Mouse (Mus musculus): Measurements from ENCODE around the gene Ccdc107. TPM values are rescaled to one million over a fixed set of nuclear protein-coding genes. Genes with fewer than 3 reads are reported as not detected.
"Not testable (repeated sequence)": the region's sequence is repeated elsewhere in the genome, so short reads cannot be mapped to it uniquely, and the experiment has no call there.

Gene Ccdc107
- polyA plus RNA-seq, 1 experiment from 2014 or later = 61.4 TPM

GRCm38 (mm10) chr4:43483535-43484091 is 9.1 kb upstream of the Ccdc107 start, which contains the start of gene Sit1:
Gene Sit1 (minus strand): TSS chr4:43483734.
- no peaks in the 10 kb centered on the region for H3K36me3 ChIP-seq (ENCODE audit: insufficient read depth)
- no peak within 1 kb of the TSS for H3K27ac ChIP-seq (ENCODE audit: low read depth)
- no peaks in the 10 kb centered on the region for H3K27me3 ChIP-seq (ENCODE audit: insufficient read depth, low read length)
- DNase-seq = no peak
- H3K4me2 ChIP-seq = no peak within 1 kb of the TSS
- no peak for ATAC-seq (ENCODE audit: insufficient read depth)
- no peak within 1 kb of the TSS for H3K9ac ChIP-seq
- H3K9me3 ChIP-seq (ENCODE audit: low read depth, low read length) = no peaks in the 10 kb centered on the region
- 53% methylated on average over 12 of the region's 12 CpGs for WGBS
- TF ChIP-seq CTCF (IDR thresholded peaks at IDR 0.05; ENCODE audit: low read depth) = no peak
- no peaks in the 10 kb centered on the region for H3K4me1 ChIP-seq (ENCODE audit: insufficient read depth)
- H3K4me3 ChIP-seq (ENCODE audit: low read depth, low read length) = no peak within 1 kb of the TSS

DNA sequence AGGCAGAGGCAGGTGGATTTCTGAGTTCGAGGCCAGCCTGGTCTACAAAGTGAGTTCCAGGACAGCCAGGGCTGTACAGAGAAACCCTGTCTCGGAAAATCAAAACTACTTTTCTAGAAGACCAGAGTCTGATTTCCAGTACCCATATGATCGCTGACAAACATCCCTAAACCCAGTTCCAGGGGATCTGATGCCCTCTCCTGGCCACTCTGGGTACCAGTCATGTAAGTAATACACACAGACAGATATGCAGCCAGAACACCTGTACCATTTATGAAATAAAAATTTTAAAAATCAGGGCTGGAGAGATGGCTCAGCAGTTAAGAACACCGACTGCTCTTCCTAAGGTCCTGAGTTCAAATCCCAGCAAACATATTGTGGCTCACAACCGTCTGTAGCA is 7.0 kb upstream of the Ccdc107 start:
- not testable (repeated sequence) for ATAC-seq (ENCODE audit: insufficient read depth); H3K36me3 ChIP-seq (ENCODE audit: insufficient read depth); H3K4me1 ChIP-seq (ENCODE audit: insufficient read depth); H3K27ac ChIP-seq (ENCODE audit: low read depth); H3K4me2 ChIP-seq; H3K27me3 ChIP-seq (ENCODE audit: insufficient read depth, low read length); H3K9me3 ChIP-seq (ENCODE audit: low read depth, low read length); H3K9ac ChIP-seq; DNase-seq; H3K4me3 ChIP-seq (ENCODE audit: low read depth, low read length)
- WGBS = 78% methylated on average over 5 of the region's 5 CpGs

DNA sequence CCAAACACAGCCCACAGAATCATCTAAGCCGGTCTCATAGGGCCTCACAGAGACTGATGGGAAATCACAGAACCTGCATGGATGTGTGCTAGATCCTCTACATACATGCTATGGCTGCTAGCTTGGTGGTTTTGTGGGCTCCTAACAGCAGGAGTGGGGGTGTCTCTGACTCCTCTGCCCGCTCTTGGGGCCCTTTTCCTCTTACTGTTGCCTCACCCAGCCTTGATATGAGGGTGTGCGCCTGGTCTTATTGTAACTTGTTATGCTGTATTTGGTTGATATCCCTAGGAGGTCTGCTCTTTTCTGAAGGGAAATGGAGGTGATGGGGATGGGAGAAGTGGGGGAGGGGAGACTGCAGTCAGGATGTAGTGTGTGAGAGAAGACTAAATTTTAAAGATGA is 3.1 kb upstream of the Ccdc107 start:
- no peak for DNase-seq

GRCm38 (mm10) chr4:43490801-43491200 is 1.9 kb upstream of the Ccdc107 start:
- H3K27ac ChIP-seq (ENCODE audit: low read depth) = no peak overlapping the region
- no peak for ATAC-seq (ENCODE audit: insufficient read depth)
- H3K9ac ChIP-seq = no peak overlapping the region
- H3K36me3 ChIP-seq (ENCODE audit: insufficient read depth) = peaks cover 3% of the 10 kb centered on the region
- H3K4me3 ChIP-seq (ENCODE audit: low read depth, low read length) = no peak overlapping the region
- WGBS = 69% methylated on average over 5 of the region's 5 CpGs
- no peak for TF ChIP-seq CTCF (IDR thresholded peaks at IDR 0.05; ENCODE audit: low read depth)
- H3K9me3 ChIP-seq (ENCODE audit: low read depth, low read length) = no peaks in the 10 kb centered on the region
- H3K4me1 ChIP-seq (ENCODE audit: insufficient read depth) = no peaks in the 10 kb centered on the region
- no peaks in the 10 kb centered on the region for H3K27me3 ChIP-seq (ENCODE audit: insufficient read depth, low read length)
- DNase-seq = no peak
- H3K4me2 ChIP-seq = no peak overlapping the region

More for the DNA sequence above, 3.1 kb upstream of the Ccdc107 start:
- ATAC-seq (ENCODE audit: insufficient read depth) = no peak
- Histone ChIP-seq H3K27ac (ENCODE audit: low read depth) (no peak overlapping the region), H3K4me2 (no peak overlapping the region), H3K9me3 (ENCODE audit: low read depth, low read length) (no peaks in the 10 kb centered on the region), H3K36me3 (ENCODE audit: insufficient read depth) (no peaks in the 10 kb centered on the region), H3K4me3 (ENCODE audit: low read depth, low read length) (no peak overlapping the region), H3K9ac (no peak overlapping the region), H3K27me3 (ENCODE audit: insufficient read depth, low read length) (no peaks in the 10 kb centered on the region), H3K4me1 (ENCODE audit: insufficient read depth) (no peaks in the 10 kb centered on the region)
- WGBS = 88% methylated on average over 3 of the region's 3 CpGs
- no peak for TF ChIP-seq CTCF (IDR thresholded peaks at IDR 0.05; ENCODE audit: low read depth)

DNA sequence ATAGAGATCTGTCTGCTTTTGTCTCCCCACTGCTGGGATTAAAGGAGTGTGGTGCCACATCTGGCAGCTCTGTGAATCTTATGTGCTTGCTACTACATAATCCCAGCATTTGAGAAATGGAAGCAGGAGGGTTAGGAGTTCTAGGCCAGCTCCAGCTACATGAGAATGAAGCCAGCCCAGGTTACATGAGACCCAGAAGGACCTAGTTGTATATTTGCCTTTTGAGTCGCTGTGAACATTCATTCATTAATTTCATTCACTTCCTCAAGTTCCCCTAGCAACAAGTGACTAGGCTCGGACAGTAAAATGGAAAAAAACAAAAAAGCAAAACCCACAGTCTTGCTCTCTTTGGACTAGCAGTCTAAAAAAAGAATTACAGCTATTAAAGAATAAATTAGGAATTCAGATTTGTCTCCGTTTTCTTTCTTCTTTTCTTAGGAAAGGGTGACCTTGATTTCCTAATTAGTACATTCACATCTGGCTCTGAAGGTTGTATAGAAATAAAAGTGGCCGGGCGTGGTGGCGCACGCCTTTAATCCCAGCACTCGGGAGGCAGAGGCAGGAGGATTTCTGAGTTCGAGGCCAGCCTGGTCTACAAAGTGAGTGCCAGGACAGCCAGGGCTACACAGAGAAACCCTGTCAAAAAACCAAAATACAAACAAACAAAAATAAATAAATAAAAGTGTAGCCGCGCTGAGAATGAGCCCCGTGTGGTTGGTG is 439 bp upstream of the Ccdc107 start:
- TF ChIP-seq CTCF (IDR thresholded peaks at IDR 0.05; ENCODE audit: low read depth) = no peak
- H3K4me1 ChIP-seq (ENCODE audit: insufficient read depth) = no peaks in the 10 kb centered on the region
- ATAC-seq (ENCODE audit: insufficient read depth) = no peak
- DNase-seq = peak; percentile 26
- no peaks in the 10 kb centered on the region for H3K9me3 ChIP-seq (ENCODE audit: low read depth, low read length)
- no peaks in the 10 kb centered on the region for H3K27me3 ChIP-seq (ENCODE audit: insufficient read depth, low read length)
- H3K4me2 ChIP-seq = peak overlapping the region; percentile 69
- H3K4me3 ChIP-seq (ENCODE audit: low read depth, low read length) = peak overlapping the region; percentile 75
- H3K27ac ChIP-seq (ENCODE audit: low read depth) = peak overlapping the region; percentile 90; the same call in 1 of the 2 replicates
- WGBS = 43% methylated on average over 12 of the region's 12 CpGs
- peaks cover 15% of the 10 kb centered on the region for H3K36me3 ChIP-seq (ENCODE audit: insufficient read depth)
- no peak overlapping the region for H3K9ac ChIP-seq

GRCm38 (mm10) chr4:43493186-43493845 is 616 bp downstream of the Ccdc107 start:
- WGBS = 0% methylated on average over 47 of the region's 47 CpGs
- peak; percentile 99 for DNase-seq
- H3K4me1 ChIP-seq (ENCODE audit: insufficient read depth) = peaks cover 5% of the 10 kb centered on the region
- peak overlapping the region; percentile 69 for H3K4me2 ChIP-seq
- peak; percentile 90 for ATAC-seq (ENCODE audit: insufficient read depth)
- peak overlapping the region; percentile 77 for H3K9ac ChIP-seq
- peak overlapping the region; percentile 75 for H3K4me3 ChIP-seq (ENCODE audit: low read depth, low read length)
- peaks cover 18% of the 10 kb centered on the region for H3K36me3 ChIP-seq (ENCODE audit: insufficient read depth)
- no peaks in the 10 kb centered on the region for H3K9me3 ChIP-seq (ENCODE audit: low read depth, low read length)
- H3K27ac ChIP-seq (ENCODE audit: low read depth) = peak overlapping the region; percentile 90
- no peaks in the 10 kb centered on the region for H3K27me3 ChIP-seq (ENCODE audit: insufficient read depth, low read length)
- peak; percentile 47 for TF ChIP-seq CTCF (IDR thresholded peaks at IDR 0.05; ENCODE audit: low read depth)

DNA sequence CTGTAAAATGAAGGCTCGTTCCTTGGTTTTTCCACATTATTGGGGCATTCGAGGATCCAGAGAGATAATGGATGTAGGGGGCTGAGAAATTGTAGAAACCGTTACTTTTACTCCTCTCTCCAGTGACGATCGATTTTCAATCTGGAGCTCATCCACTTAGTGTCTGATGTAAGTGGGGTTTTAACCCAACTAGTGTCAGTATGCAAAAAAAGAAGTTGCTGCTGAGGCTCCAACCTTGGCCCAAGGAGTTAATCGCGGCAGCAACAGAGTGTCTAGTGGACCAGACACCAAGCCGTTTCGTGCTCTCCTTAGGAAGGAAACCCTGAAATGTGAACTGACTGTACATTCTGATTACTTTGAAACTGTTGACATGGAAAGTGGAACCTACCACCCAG is 1.1 kb downstream of the Ccdc107 start:
- DNase-seq (peak; percentile 41), ATAC-seq (ENCODE audit: insufficient read depth) (no peak)
- Histone ChIP-seq H3K27ac (ENCODE audit: low read depth) (peak overlapping the region; percentile 90), H3K9ac (peak overlapping the region; percentile 77), H3K9me3 (ENCODE audit: low read depth, low read length) (no peaks in the 10 kb centered on the region), H3K27me3 (ENCODE audit: insufficient read depth, low read length) (no peaks in the 10 kb centered on the region), H3K4me3 (ENCODE audit: low read depth, low read length) (peak overlapping the region; percentile 75), H3K4me1 (ENCODE audit: insufficient read depth) (peaks cover 10% of the 10 kb centered on the region), H3K4me2 (peak overlapping the region; percentile 69), H3K36me3 (ENCODE audit: insufficient read depth) (peaks cover 18% of the 10 kb centered on the region)
- WGBS = 1% methylated on average over 9 of the region's 9 CpGs
- no peak for TF ChIP-seq CTCF (IDR thresholded peaks at IDR 0.05; ENCODE audit: low read depth)
